Mouse (Mus musculus) hindbrain, embryonic 12.5 days (tissue): ENCODE measurements around the gene Ing5. TPM values are rescaled to one million over a fixed set of nuclear protein-coding genes. Genes with fewer than 3 reads are reported as not detected.
"Not testable (repeated sequence)": the region's sequence is repeated elsewhere in the genome, so short reads cannot be mapped to it uniquely, and the experiment has no call there.

Source experiments
- ATAC-seq: fragments of 200-750 bp; cut with Nextera tagmentation; 2 replicates; pipeline ENCODE4 v1.8.0; 2017; ENCODE audit warnings: moderate TSS enrichment; ENCODE audit not compliant: low FRiP score
- H3K27ac ChIP-seq: fragments of 300-500 bp; sonication (generic); 2 replicates; pipeline ENCODE4 v1.5.1; 2016; ENCODE audit warnings: mild to moderate bottlenecking
- H3K27me3 ChIP-seq: fragments of 300-500 bp; sonication (generic); 2 replicates; pipeline ENCODE4 v1.6.1; 2016; ENCODE audit warnings: mild to moderate bottlenecking
- H3K36me3 ChIP-seq: fragments of 300-500 bp; sonication (generic); 2 replicates; pipeline ENCODE4 v1.6.1; 2016; ENCODE audit warnings: mild to moderate bottlenecking
- H3K4me1 ChIP-seq: fragments of 300-500 bp; sonication (generic); 2 replicates; pipeline ENCODE4 v1.6.1; 2016
- H3K4me2 ChIP-seq: fragments of 300-500 bp; sonication (generic); replicated peaks from 2 replicates; pipeline ENCODE4 v1.6.1; 2016; ENCODE audit warnings: mild to moderate bottlenecking
- H3K4me3 ChIP-seq: fragments of 300-500 bp; sonication (generic); 2 replicates; pipeline ENCODE4 v1.5.1; 2016; ENCODE audit warnings: mild to moderate bottlenecking
- H3K9ac ChIP-seq: fragments of 300-500 bp; sonication (generic); 2 replicates; pipeline ENCODE4 v1.6.1; 2016; ENCODE audit warnings: mild to moderate bottlenecking, moderate library complexity
- H3K9me3 ChIP-seq: fragments of 300-500 bp; sonication (generic); replicated peaks from 2 replicates; pipeline ENCODE4 v1.6.1; 2016; ENCODE audit warnings: mild to moderate bottlenecking
- WGBS: fragments of 180-500 bp; shearing (Covaris S2); methylation state at CpG from one replicate; pipeline ENCODE4 v1.1.7; 2016; 5-methylcytosine and 5-hydroxymethylcytosine counted together
- polyA plus RNA-seq: library from polyadenylated mRNA; unstranded; fragments of >200 nt; fragmentation: Nextera tagmentation; extraction: Ambion mirVana; gene quantifications from 2 replicates; pipeline ENCODE4 v1.2.1, GENCODE M21; 2016

Ing5 gene
- 15.0 and 15.8 TPM in 2 replicates for polyA plus RNA-seq

- under 1% methylated on average over 87 of the region's 94 CpGs for WGBS
- Histone ChIP-seq H3K36me3 (peaks cover 36% of the 10 kb centered on the region), H3K27ac (peak within 1 kb of the TSS; percentile 98), H3K27me3 (no peaks in the 10 kb centered on the region), H3K9me3 (no peaks in the 10 kb centered on the region), H3K4me3 (peak within 1 kb of the TSS; percentile 88), H3K9ac (peak within 1 kb of the TSS; percentile 84), H3K4me1 (peaks cover 29% of the 10 kb centered on the region), H3K4me2 (peak within 1 kb of the TSS; percentile 78)
- peak; percentile 95 for ATAC-seq
These were observed at the start of gene Ing5 for GRCm38 (mm10) chr1:93803556-93804507. TSS of gene Ing5 (plus strand) at chr1:93803965.

DNA sequence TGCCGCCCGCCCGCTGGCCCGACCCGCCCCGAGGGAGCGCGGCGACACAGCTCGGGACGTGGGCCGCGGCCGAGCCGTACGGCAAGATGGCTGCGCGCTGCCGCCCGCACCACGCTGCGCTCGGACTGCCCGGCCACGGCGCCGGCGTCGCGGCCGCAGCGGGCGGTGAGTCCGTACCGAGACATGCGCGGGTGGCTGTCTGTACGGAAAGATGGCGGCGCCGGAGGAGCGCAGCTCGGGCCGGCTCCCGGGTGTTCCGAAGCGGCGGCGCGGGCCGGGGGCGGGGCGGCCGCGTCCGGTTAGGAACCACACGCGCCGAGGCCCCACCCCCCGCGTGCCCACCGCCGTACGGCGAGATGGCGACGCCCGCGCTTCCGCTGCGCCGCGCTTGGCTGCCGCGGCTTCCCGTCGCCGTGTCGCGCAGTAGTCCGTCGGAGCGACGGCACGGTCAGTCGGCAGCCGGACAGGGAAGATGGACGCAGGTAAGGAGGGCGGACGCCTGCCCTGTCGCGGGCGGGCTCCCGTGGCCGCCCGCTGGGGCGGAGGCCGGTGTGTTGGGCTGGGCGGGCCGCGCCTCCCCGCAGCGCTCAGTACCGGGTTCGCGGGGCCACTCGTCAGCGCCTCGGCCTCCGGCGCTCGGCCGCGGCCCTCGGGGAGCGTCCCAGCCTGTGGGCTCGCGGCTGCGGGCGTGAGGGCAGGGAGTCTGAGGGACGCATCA, 49.0 kb upstream of the Ing5 start, which contains the start of gene Thap4:
Gene Thap4 (minus strand): TSS at position 292 of the 718 bp plus-strand sequence.
- Histone ChIP-seq H3K27me3 (no peaks in the 10 kb centered on the region), H3K9ac (peak within 1 kb of the TSS; percentile 91), H3K36me3 (peaks cover 10% of the 10 kb centered on the region), H3K4me3 (peak within 1 kb of the TSS; percentile 97), H3K27ac (peak within 1 kb of the TSS; percentile 92), H3K9me3 (no peaks in the 10 kb centered on the region), H3K4me2 (peak within 1 kb of the TSS; percentile 76), H3K4me1 (peaks cover 28% of the 10 kb centered on the region)
- peak; percentile 92 for ATAC-seq
- under 1% methylated on average over 94 of the region's 121 CpGs for WGBS

- ATAC-seq, result no peak
- Histone ChIP-seq H3K4me3 (peak overlapping the region; percentile 97), H3K27ac (peak overlapping the region; percentile 92), H3K9me3 (no peaks in the 10 kb centered on the region), H3K36me3 (peaks cover 5% of the 10 kb centered on the region), H3K4me1 (peaks cover 28% of the 10 kb centered on the region), H3K4me2 (peak overlapping the region; percentile 76), H3K9ac (peak overlapping the region; percentile 91), H3K27me3 (no peaks in the 10 kb centered on the region)
- 1% methylated on average over 13 of the region's 13 CpGs for WGBS
These were observed 48.5 kb upstream of the Ing5 start for GRCm38 (mm10) chr1:93755291-93755610.

GRCm38 (mm10) chr1:93755618-93756017, 48.1 kb upstream of the Ing5 start:
- Histone ChIP-seq H3K4me1 (peaks cover 28% of the 10 kb centered on the region), H3K9me3 (no peaks in the 10 kb centered on the region), H3K4me3 (peak overlapping the region; percentile 97), H3K36me3 (peaks cover under 1% of the 10 kb centered on the region; the same call in 1 of the 2 replicates), H3K27ac (peak overlapping the region; percentile 92; the same call in 1 of the 2 replicates), H3K27me3 (no peaks in the 10 kb centered on the region), H3K4me2 (peak overlapping the region; percentile 76), H3K9ac (peak overlapping the region; percentile 91)
- no peak for ATAC-seq
- 39% methylated on average over 7 of the region's 7 CpGs for WGBS

GRCm38 (mm10) chr1:93756154-93756553, 47.6 kb upstream of the Ing5 start:
- Histone ChIP-seq H3K4me1 (peaks cover 28% of the 10 kb centered on the region), H3K27me3 (no peaks in the 10 kb centered on the region), H3K27ac (no peak overlapping the region), H3K36me3 (no peaks in the 10 kb centered on the region), H3K9me3 (no peaks in the 10 kb centered on the region), H3K4me2 (peak overlapping the region; percentile 76), H3K9ac (no peak overlapping the region), H3K4me3 (0 out of 2 replicates have a peak overlapping the region, but pooled peaks have one; percentile 97)
- no peak for ATAC-seq

GRCm38 (mm10) chr1:93760076-93760475, 43.7 kb upstream of the Ing5 start:
- WGBS, result 100% methylated on average over 1 of the region's 1 CpGs

GRCm38 (mm10) chr1:93763531-93763930, 40.2 kb upstream of the Ing5 start:
- not testable (repeated sequence) for H3K27me3 ChIP-seq, H3K9me3 ChIP-seq, ATAC-seq, H3K4me3 ChIP-seq, H3K9ac ChIP-seq, H3K4me2 ChIP-seq, H3K4me1 ChIP-seq, H3K36me3 ChIP-seq, H3K27ac ChIP-seq
- WGBS, result 94% methylated on average over 3 of the region's 3 CpGs

More at GRCm38 (mm10) chr1:93760076-93760475, 43.7 kb upstream of the Ing5 start:
- Histone ChIP-seq H3K9ac (no peak overlapping the region), H3K9me3 (no peaks in the 10 kb centered on the region), H3K4me1 (peaks cover 20% of the 10 kb centered on the region), H3K27me3 (no peaks in the 10 kb centered on the region), H3K27ac (no peak overlapping the region), H3K4me2 (no peak overlapping the region), H3K36me3 (no peaks in the 10 kb centered on the region), H3K4me3 (no peak overlapping the region)
- no peak for ATAC-seq

DNA sequence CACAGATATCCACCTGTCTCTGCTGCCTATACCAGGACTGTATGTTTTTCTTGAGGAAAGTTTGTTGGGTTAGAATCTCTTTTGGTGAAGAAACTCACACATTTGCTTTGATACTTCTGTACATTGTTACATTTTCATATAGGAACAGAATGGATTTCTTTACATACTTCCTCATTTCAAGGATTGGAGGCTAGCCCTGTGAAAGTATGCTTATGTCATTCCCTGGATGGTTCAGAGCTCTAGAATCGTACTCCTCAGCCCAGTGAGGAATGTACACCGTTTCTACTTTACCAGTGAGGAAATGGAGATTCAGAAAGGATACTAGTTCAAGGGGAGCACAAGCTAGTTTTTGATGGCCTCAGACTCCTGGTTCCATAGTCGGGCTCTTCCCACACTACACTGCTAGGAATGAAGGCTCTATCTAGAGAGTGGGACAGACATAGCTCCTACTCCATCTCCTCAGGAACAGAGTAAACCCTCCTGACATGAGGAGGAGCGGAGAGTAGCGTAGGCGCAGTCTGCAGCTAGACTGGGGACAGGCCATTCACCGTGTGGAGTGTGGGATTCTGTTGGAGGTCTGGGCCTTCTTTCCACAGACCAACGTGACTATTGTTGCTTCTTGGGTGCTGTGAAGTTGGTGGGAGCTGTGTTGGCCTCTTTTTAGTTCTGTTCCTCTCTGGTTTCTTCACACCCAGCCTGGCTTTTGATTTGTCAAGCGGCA, 38.7 kb upstream of the Ing5 start:
- H3K9me3 ChIP-seq, result no peaks in the 10 kb centered on the region
- no peak for ATAC-seq
- no peaks in the 10 kb centered on the region for H3K4me1 ChIP-seq
- no peak overlapping the region for H3K9ac ChIP-seq
- H3K4me3 ChIP-seq, result no peak overlapping the region
- WGBS, result 93% methylated on average over 9 of the region's 9 CpGs
- H3K27me3 ChIP-seq, result no peaks in the 10 kb centered on the region
- H3K4me2 ChIP-seq, result no peak overlapping the region
- H3K36me3 ChIP-seq, result peaks cover 17% of the 10 kb centered on the region
- no peak overlapping the region for H3K27ac ChIP-seq

DNA sequence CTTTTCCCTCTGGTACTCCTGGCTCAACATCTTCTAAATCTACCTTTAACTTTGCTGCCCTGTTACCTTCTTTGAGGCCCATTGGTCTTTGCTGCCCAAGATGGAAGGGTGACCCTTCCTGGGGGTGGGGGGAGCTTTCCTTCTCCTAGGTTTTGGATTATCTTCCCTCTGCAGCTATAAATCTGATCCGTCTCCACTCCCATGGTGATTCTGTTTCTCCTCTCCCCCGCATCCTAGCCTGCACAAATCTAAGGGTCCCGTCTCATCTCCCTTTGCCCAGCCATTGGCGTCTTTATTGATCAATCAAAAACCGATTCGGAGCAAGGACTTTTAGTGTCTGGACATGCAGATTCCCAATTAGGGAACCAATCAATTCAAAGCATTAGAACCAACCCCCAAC, 36.2 kb upstream of the Ing5 start:
- 95% methylated on average over 6 of the region's 6 CpGs for WGBS
- Histone ChIP-seq H3K27me3 (no peaks in the 10 kb centered on the region), H3K4me2 (no peak overlapping the region), H3K27ac (no peak overlapping the region), H3K4me1 (no peaks in the 10 kb centered on the region), H3K9ac (no peak overlapping the region), H3K4me3 (no peak overlapping the region), H3K9me3 (no peaks in the 10 kb centered on the region), H3K36me3 (peaks cover 26% of the 10 kb centered on the region)
- ATAC-seq, result no peak

DNA sequence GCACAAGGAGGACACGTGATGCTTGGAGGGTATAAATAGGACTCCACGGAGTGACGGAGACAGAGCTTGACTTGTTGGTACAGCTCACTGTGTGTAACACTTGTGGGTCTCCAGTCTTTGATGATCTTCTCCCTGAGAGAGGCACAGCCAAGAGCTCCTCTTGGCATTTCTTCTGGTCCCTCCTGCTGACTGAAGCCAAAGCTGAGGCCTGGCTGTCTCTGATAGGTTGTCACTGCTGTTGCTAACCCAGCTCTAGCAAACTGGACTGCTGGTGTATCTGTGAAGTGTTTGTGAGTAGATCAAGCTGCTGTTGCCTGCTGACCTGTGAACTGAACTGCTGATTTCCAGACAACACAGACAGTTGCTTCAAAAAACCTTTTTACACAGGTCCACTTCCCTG, 33.9 kb upstream of the Ing5 start:
- 95% methylated on average over 3 of the region's 3 CpGs for WGBS

DNA sequence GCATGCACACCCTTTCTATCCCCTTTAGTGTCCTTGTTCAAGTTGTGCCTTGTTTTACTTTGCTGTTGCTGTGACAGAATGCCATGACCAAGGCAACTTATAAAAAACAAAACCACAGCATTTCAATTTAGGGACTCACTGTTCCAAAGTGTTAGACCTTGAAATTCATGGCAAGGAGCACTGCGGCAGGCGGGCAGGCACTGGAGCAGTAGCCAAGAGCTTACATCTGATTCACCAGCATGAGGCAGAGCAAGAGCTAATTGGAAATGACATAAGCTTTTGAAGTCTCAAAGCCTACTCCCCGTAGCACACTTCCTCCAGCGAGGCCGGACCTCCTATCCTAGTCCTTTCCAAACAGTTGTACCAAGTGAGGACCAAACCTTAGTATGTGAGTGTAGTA, 27.1 kb upstream of the Ing5 start:
- ATAC-seq, result no peak
- peaks cover 75% of the 10 kb centered on the region for H3K36me3 ChIP-seq
- WGBS, result 93% methylated on average over 5 of the region's 5 CpGs

More for the DNA sequence above, 33.9 kb upstream of the Ing5 start:
- H3K9ac ChIP-seq, result no peak overlapping the region
- no peaks in the 10 kb centered on the region for H3K4me1 ChIP-seq
- ATAC-seq, result no peak
- no peak overlapping the region for H3K4me2 ChIP-seq
- no peak overlapping the region for H3K27ac ChIP-seq
- H3K36me3 ChIP-seq, result peaks cover 44% of the 10 kb centered on the region
- no peaks in the 10 kb centered on the region for H3K9me3 ChIP-seq
- H3K4me3 ChIP-seq, result no peak overlapping the region
- H3K27me3 ChIP-seq, result no peaks in the 10 kb centered on the region

GRCm38 (mm10) chr1:93786912-93787311, 16.9 kb upstream of the Ing5 start:
- Histone ChIP-seq H3K4me3 (no peak overlapping the region), H3K27me3 (no peaks in the 10 kb centered on the region), H3K4me2 (no peak overlapping the region), H3K4me1 (no peaks in the 10 kb centered on the region), H3K9me3 (0 out of 2 replicates have a peak, but pooled peaks cover 7% of the 10 kb centered on the region), H3K27ac (no peak overlapping the region), H3K36me3 (peaks cover 96% of the 10 kb centered on the region), H3K9ac (no peak overlapping the region)
- ATAC-seq, result no peak
- 89% methylated on average over 2 of the region's 2 CpGs for WGBS

More for the DNA sequence above, 27.1 kb upstream of the Ing5 start:
- Histone ChIP-seq H3K4me3 (no peak overlapping the region), H3K27me3 (no peaks in the 10 kb centered on the region), H3K4me2 (no peak overlapping the region), H3K4me1 (no peaks in the 10 kb centered on the region), H3K9ac (no peak overlapping the region), H3K27ac (no peak overlapping the region), H3K9me3 (no peaks in the 10 kb centered on the region)
